Mouse (Mus musculus): ENCODE data around the gene Clic3. TPM values are rescaled to one million over a fixed set of nuclear protein-coding genes. Genes with fewer than 3 reads are reported as not detected.
A peak's percentile ranks its signal among the peaks of the same experiment; 100 is the strongest.

Gene Clic3
- polyA plus RNA-seq, 1 experiment from 2014 or later: 20.0 TPM

DNA sequence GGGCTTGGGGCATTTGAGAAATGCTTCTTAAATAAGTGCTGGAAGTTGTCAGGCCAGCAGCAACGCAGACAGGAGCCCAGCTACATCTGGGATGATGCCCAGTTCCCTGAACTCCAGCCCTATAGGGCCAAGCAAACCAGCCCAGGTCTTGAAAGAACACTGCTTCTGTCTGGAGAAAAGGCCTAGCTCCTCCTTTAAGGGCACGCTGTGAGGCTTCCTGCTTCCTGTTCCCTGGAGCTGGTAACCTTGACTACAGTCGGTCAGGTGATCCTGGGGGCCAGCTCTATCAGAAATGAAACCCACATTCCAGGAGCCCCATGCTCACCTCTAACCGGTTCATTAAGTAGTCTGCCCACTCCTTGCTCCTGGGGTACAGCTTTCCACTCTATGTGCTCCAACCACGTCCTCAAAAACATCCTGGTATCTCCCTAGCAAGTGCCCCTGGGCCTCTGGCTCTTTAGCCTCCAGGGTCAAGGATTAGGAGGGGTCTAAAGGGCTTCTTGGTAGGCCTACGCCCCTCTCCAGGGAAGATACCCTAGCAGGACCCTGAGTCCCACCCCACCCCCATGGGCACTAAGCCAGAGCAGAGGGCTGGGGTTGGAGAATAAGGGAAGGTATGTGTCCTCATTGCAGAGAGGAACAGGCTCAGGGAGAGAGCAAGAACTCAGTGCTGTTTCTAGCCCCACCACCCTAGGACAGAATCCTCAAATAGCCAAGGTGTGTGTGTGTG lies 41.4 kb downstream of the Clic3 start:
- no peak overlapping the region for H3K4me3 ChIP-seq (ENCODE audit: low read depth, low read length)
- no peak overlapping the region for H3K4me2 ChIP-seq
- peaks cover 8% of the 10 kb centered on the region for H3K4me1 ChIP-seq (ENCODE audit: insufficient read depth)
- ATAC-seq (ENCODE audit: insufficient read depth) (no peak), DNase-seq (no peak)
- TF ChIP-seq CTCF (IDR thresholded peaks at IDR 0.05; ENCODE audit: low read depth): no peak
- H3K27ac ChIP-seq (ENCODE audit: low read depth): 0 out of 2 replicates have a peak overlapping the region, but pooled peaks have one; percentile 10
- no peak overlapping the region for H3K9ac ChIP-seq
- H3K36me3 ChIP-seq (ENCODE audit: insufficient read depth): 0 out of 2 replicates have a peak, but pooled peaks cover 1% of the 10 kb centered on the region
- no peaks in the 10 kb centered on the region for H3K9me3 ChIP-seq (ENCODE audit: low read depth, low read length)
- 44% methylated on average over 6 of the region's 6 CpGs for WGBS
- no peaks in the 10 kb centered on the region for H3K27me3 ChIP-seq (ENCODE audit: insufficient read depth, low read length)

DNA sequence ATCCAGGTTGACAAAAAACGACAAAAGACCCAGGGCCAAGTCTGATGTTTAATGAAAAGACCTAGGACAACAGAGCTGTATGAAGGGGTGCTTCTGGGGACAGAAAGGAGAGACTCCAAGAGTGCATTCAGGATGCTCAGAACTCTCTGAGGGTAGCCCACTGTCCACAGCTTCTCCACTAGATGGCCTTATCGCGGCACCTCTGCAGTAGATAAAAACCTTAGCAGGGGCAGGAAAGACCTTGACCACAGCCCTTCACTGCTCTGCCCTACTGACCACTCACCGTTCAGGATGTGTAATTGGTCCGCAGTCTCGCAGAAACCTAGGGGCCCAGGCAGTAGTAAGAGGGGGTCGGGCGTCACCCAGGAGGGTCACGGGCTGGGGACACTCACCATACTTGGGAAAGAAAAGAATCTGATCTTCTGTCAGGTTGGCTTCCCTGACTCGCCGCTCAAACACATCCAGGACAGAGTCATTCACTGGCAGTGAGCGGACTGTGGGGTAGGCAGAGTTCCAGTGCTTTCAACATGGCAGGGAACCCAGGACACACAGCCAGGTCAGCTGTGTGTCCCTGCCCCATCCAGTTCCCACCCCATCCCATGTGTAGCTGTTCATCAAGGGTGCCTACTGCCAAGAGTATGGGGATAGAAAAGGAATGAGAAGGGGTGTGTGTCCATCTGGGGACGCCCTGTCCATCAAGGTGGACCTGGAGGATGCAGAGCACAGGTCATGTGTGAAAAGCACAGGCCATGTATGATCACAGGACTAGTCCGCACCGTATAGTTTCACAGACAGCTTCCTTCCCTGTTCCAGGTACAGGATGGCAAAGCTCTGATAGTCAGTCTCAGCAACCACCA lies 42.2 kb downstream of the Clic3 start:
- H3K9me3 ChIP-seq (ENCODE audit: low read depth, low read length): no peaks in the 10 kb centered on the region
- 64% methylated on average over 15 of the region's 15 CpGs for WGBS
- H3K27ac ChIP-seq (ENCODE audit: low read depth): no peak overlapping the region
- H3K36me3 ChIP-seq (ENCODE audit: insufficient read depth): peaks cover 9% of the 10 kb centered on the region
- H3K9ac ChIP-seq: no peak overlapping the region
- no peak overlapping the region for H3K4me3 ChIP-seq (ENCODE audit: low read depth, low read length)
- ATAC-seq (ENCODE audit: insufficient read depth) (no peak), DNase-seq (no peak)
- no peaks in the 10 kb centered on the region for H3K27me3 ChIP-seq (ENCODE audit: insufficient read depth, low read length)
- no peak overlapping the region for H3K4me2 ChIP-seq
- no peak for TF ChIP-seq CTCF (IDR thresholded peaks at IDR 0.05; ENCODE audit: low read depth)
- peaks cover 8% of the 10 kb centered on the region for H3K4me1 ChIP-seq (ENCODE audit: insufficient read depth)

DNA sequence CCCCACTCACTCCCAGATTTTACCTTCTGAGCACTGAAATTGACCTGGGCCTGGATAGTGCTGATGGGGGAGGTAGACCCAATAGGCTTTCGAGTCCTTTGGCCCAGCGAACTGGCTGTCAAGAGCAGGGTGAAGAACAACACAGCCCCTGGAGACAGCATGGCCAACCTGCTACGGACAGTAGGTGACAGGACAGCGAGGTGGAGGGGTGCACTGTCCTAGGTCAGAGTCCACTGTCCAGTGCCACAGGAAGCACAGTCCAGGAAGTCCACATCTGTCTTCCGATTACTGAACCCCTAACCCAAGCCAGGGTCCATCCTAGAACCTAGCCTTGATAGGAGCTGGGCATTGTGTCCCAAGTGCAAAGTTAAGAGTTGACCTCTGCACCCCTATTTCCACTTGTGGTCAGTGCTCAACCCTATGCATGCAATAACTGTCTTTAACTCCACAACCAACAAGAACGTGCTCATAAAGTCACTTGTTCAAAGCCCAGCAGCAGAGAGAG lies 43.5 kb downstream of the Clic3 start:
- 68% methylated on average over 6 of the region's 6 CpGs for WGBS
- ATAC-seq (ENCODE audit: insufficient read depth) (peak; percentile 37), DNase-seq (peak; percentile 4)
- peak overlapping the region; percentile 49 for H3K9ac ChIP-seq
- peak overlapping the region; percentile 58; the same call in 1 of the 2 replicates for H3K27ac ChIP-seq (ENCODE audit: low read depth)
- no peaks in the 10 kb centered on the region for H3K9me3 ChIP-seq (ENCODE audit: low read depth, low read length)
- no peaks in the 10 kb centered on the region for H3K27me3 ChIP-seq (ENCODE audit: insufficient read depth, low read length)
- TF ChIP-seq CTCF (IDR thresholded peaks at IDR 0.05; ENCODE audit: low read depth): no peak
- H3K36me3 ChIP-seq (ENCODE audit: insufficient read depth): peaks cover 22% of the 10 kb centered on the region
- peak overlapping the region; percentile 87 for H3K4me2 ChIP-seq
- peaks cover 8% of the 10 kb centered on the region for H3K4me1 ChIP-seq (ENCODE audit: insufficient read depth)
- peak overlapping the region; percentile 85 for H3K4me3 ChIP-seq (ENCODE audit: low read depth, low read length)

DNA sequence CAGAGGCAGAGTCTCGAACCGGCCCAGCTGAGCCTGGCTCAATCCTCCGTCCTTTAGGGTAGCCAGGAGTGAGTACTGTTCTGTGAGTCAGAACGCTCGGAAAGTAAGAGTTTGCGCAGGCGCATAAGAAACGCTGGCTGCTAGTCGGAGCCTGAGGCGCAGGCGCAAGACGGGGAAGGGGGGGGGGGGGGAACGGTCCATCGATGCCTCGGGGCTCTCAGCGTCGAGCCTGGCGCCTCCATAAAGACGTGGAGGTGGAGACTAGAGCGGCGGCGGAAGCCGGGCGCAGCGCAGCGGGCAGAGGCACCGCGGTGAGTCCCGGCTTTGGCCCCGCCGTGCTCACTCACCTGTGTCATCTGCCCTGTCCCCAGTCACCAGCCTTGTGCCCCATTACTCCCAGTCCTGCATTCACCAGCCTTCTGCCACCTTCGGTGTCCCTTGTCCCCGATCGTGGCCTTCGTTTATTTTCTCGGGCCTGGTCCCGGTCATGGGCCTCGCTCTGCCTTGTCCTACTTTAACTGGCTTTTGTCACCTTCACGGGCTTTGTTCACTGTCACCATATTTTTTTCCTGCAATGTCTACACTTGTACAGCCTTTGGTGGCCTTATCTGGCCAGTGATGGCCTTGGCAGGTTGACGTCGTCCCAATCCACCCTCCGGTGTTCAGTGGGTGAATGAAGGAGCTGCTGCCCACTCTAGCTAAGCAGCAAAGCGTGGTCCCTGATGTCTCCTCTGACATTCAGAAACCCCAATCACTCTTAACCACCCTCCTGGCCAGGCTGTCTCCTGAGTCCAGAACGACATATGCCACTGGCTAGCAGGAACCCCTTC lies 44.2 kb downstream of the Clic3 start, which contains the start of gene Fbxw5:
Fbxw5 (plus strand) TSS at position 175 of the 830 bp plus-strand sequence.
- H3K36me3 ChIP-seq (ENCODE audit: insufficient read depth): peaks cover 26% of the 10 kb centered on the region
- DNase-seq (peak; percentile 97), ATAC-seq (ENCODE audit: insufficient read depth) (peak; percentile 88)
- TF ChIP-seq CTCF (IDR thresholded peaks at IDR 0.05; ENCODE audit: low read depth): no peak
- peak within 1 kb of the TSS; percentile 58; the same call in 1 of the 2 replicates for H3K27ac ChIP-seq (ENCODE audit: low read depth)
- H3K4me1 ChIP-seq (ENCODE audit: insufficient read depth): peaks cover 8% of the 10 kb centered on the region
- H3K9me3 ChIP-seq (ENCODE audit: low read depth, low read length): no peaks in the 10 kb centered on the region
- H3K4me3 ChIP-seq (ENCODE audit: low read depth, low read length): peak within 1 kb of the TSS; percentile 85
- no peaks in the 10 kb centered on the region for H3K27me3 ChIP-seq (ENCODE audit: insufficient read depth, low read length)
- H3K9ac ChIP-seq: peak within 1 kb of the TSS; percentile 96
- H3K4me2 ChIP-seq: peak within 1 kb of the TSS; percentile 87
- under 1% methylated on average over 40 of the region's 44 CpGs for WGBS

DNA sequence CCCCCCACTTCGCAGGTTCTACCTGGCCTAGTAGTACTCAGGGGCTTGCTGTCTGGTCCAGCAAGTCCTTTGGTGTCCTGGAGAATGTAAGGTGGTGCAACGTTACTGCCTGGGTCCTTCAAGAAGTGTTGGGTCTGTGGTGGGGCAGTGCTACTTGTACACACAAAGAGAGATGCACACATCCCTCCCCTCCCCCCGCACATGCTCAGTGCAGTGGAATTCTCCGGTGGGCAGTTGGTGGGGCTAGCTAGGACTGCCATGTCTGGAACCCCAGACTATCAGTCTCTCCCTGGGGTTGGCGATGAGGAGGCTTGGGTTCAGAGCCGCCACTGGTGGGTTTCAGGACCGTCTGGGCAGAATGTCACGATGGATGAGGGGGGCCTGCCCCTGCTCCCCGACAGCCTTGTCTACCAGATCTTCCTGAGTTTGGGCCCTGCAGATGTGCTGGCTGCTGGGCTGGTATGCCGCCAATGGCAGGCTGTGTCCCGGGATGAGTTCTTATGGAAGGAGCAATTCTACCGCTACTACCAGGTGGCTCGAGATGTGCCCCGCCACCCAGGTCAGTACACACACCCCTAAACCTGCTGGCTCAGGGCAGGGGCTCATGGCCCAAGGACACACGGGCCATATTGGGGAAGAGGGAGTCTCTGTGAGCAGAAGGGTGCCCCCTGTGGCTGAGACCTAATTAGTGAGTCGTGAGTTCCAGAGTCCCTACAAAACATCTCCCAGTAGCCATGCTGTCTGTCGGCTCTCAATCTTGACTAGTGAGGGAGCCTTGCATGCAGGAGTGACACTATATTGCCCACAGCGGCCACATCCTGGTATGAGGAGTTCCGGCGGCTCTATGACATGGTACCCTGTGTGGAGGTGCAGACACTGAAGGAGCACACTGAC lies 45.2 kb downstream of the Clic3 start, which contains the start of gene C8g:
C8g (minus strand) TSS at position 127 of the 894 bp plus-strand sequence.
- H3K4me1 ChIP-seq (ENCODE audit: insufficient read depth): peaks cover 8% of the 10 kb centered on the region
- peak within 1 kb of the TSS; percentile 85 for H3K4me3 ChIP-seq (ENCODE audit: low read depth, low read length)
- H3K9ac ChIP-seq: peak within 1 kb of the TSS; percentile 96
- H3K36me3 ChIP-seq (ENCODE audit: insufficient read depth): peaks cover 26% of the 10 kb centered on the region
- peak within 1 kb of the TSS; percentile 87 for H3K4me2 ChIP-seq
- 68% methylated on average over 20 of the region's 20 CpGs for WGBS
- no peaks in the 10 kb centered on the region for H3K27me3 ChIP-seq (ENCODE audit: insufficient read depth, low read length)
- DNase-seq (no peak), ATAC-seq (ENCODE audit: insufficient read depth) (no peak)
- 0 out of 2 replicates have a peak, but pooled peaks have one; percentile 8 for TF ChIP-seq CTCF (IDR thresholded peaks at IDR 0.05; ENCODE audit: low read depth)
- no peaks in the 10 kb centered on the region for H3K9me3 ChIP-seq (ENCODE audit: low read depth, low read length)
- H3K27ac ChIP-seq (ENCODE audit: low read depth): peak within 1 kb of the TSS; percentile 54; the same call in 1 of the 2 replicates

Data from lung, embryonic 14.5 days (tissue).